In genomic region chr4:95193028-95193427, GRCm38 (mm10) we compare ENCODE assay signal across 9 mouse cellular contexts.
DNase-seq lines count a peak whose midpoint lies in the region; ATAC-seq and TF ChIP-seq lines count a peak whose summit lies in the region.
"Had no signal": no experiment of that assay in that cellular context is flagged by ENCODE, and none has a peak within 500 bp of the region (broad histone marks: within the 10 kb centered on the region; RNA-seq: fewer than 3 reads in every experiment).

No protein-coding gene starts in this region.

- no peak for TF ChIP-seq CTCF in kidney, postnatal 0 days (IDR thresholded peaks at IDR 0.05; ENCODE audit: low read depth)

- H3K4me1 ChIP-seq in kidney, postnatal 0 days (replicated peaks; ENCODE audit: insufficient read depth, low read length) = peaks cover 7% of the 10 kb centered on the region; the same call in 1 of the 2 replicates

- no peak for ATAC-seq in kidney, postnatal 0 days (replicated peaks; ENCODE audit: low FRiP score, low read depth)
- ATAC-seq: Patski had no signal

- 40% methylated on average over 4 of the region's 4 CpGs for WGBS in kidney, postnatal 0 days

- H3K9me3 ChIP-seq in kidney, postnatal 0 days (replicated peaks; ENCODE audit: low read length) = no peaks in the 10 kb centered on the region

- H3K27me3 ChIP-seq in kidney, postnatal 0 days (ENCODE audit: insufficient read depth, low read length) = no peaks in the 10 kb centered on the region
- H3K27me3 ChIP-seq: Patski had no signal

- H3K27ac ChIP-seq in kidney, postnatal 0 days = no peak overlapping the region

- no peaks in the 10 kb centered on the region for H3K36me3 ChIP-seq in kidney, postnatal 0 days (ENCODE audit: insufficient read depth, low read length)

- H3K4me3 ChIP-seq in kidney, postnatal 0 days (replicated peaks; ENCODE audit: low read depth, low read length) = no peak overlapping the region

- H3K9ac ChIP-seq in kidney, postnatal 0 days (ENCODE audit: low read depth, low read length) = no peak overlapping the region

- no peak overlapping the region for H3K4me2 ChIP-seq in kidney, postnatal 0 days (ENCODE audit: low read length)

- DNase-seq in ovary, postnatal 14 days (ENCODE audit: low spot score) = peak; percentile 19
- DNase-seq in ovary, postnatal 10 days (ENCODE audit: low spot score) = no peak
- peak; percentile 99 for DNase-seq in heart, adult 11 months
- DNase-seq in kidney, postnatal 0 days (ENCODE audit: low spot score) = peak; percentile 57
- peak; percentile 89 for DNase-seq in lung, postnatal 36 days
- no peak for DNase-seq in cerebellum, postnatal 36 days
- DNase-seq in testis, postnatal 14 days (ENCODE audit: low spot score) = no peak
- no peak for DNase-seq in right cerebral cortex, adult 2 months (ENCODE audit: low spot score in 2 of 2)

Comparison
In these comparisons a context has a peak if more than half of its experiments do, and no peak if none do; other contexts are left out.
1. DNase-seq: peak in ovary, postnatal 14 days (single experiment), heart, adult 11 months (single experiment), kidney, postnatal 0 days (single experiment) and lung, postnatal 36 days (single experiment); none in ovary, postnatal 10 days (single experiment), cerebellum, postnatal 36 days (0 of 2), testis, postnatal 14 days (single experiment) and right cerebral cortex, adult 2 months (0 of 2).